Mouse (Mus musculus) liver, embryonic 16.5 days (tissue): ENCODE data around the gene Mrgprh. TPM values are rescaled to one million over a fixed set of nuclear protein-coding genes. Genes with fewer than 3 reads are reported as not detected.

Source experiments
- ATAC-seq: fragments of 200-750 bp; cut with Nextera tagmentation; 2 replicates; pipeline ENCODE4 v1.8.0; 2017; ENCODE audit warnings: low read depth, mild to moderate bottlenecking, moderate number of reproducible peaks, moderate library complexity
- H3K27ac ChIP-seq: fragments of 300-500 bp; sonication (generic); 2 replicates; pipeline ENCODE4 v1.5.1; 2014; ENCODE audit warnings: mild to moderate bottlenecking, low read length
- H3K27me3 ChIP-seq: fragments of 300-500 bp; sonication (generic); 2 replicates; pipeline ENCODE4 v1.6.1; 2014; ENCODE audit warnings: low read depth, low read length, mixed read lengths; ENCODE audit not compliant: control insufficient read depth, insufficient read depth
- H3K36me3 ChIP-seq: fragments of 300-500 bp; sonication (generic); 2 replicates; pipeline ENCODE4 v1.6.1; 2014; ENCODE audit warnings: mild to moderate bottlenecking; ENCODE audit not compliant: control insufficient read depth, insufficient read depth
- H3K4me1 ChIP-seq: fragments of 300-500 bp; sonication (generic); 2 replicates; pipeline ENCODE4 v1.6.1; 2014; ENCODE audit warnings: low read depth, low read length, mixed read lengths; ENCODE audit not compliant: control insufficient read depth
- H3K4me2 ChIP-seq: fragments of 300-500 bp; sonication (generic); 2 replicates; pipeline ENCODE4 v1.6.1; 2014; ENCODE audit warnings: low read depth, low read length, mixed read lengths
- H3K4me3 ChIP-seq: fragments of 300-500 bp; sonication (generic); 2 replicates; pipeline ENCODE4 v1.5.1; 2014; ENCODE audit warnings: low read depth, mild to moderate bottlenecking, low read length
- H3K9ac ChIP-seq: fragments of 300-500 bp; sonication (generic); 2 replicates; pipeline ENCODE4 v1.6.1; 2014; ENCODE audit warnings: low read depth, low read length
- H3K9me3 ChIP-seq: fragments of 300-500 bp; sonication (generic); replicated peaks from 2 replicates; pipeline ENCODE4 v1.6.1; 2016; ENCODE audit warnings: low read length; ENCODE audit not compliant: control insufficient read depth
- WGBS: fragments of 180-500 bp; shearing (Covaris S2); extraction: QIAGEN DNeasy Blood & Tissue Kit; methylation state at CpG from one replicate; pipeline ENCODE4 v1.1.7; 2014; ENCODE audit not compliant: insufficient replicate concordance; 5-methylcytosine and 5-hydroxymethylcytosine counted together
- microRNA-seq: library from miRNA; unstranded; fragments of <30 nt; microRNA quantifications from one replicate; pipeline ENCODE4, GENCODE M21; 2016
- polyA plus RNA-seq: library from polyadenylated mRNA; unstranded; fragments of >200 nt; fragmentation: Nextera tagmentation; extraction: Ambion mirVana; gene quantifications from 2 replicates; pipeline ENCODE4 v1.2.1, GENCODE M21; 2015

The Mrgprh gene
- polyA plus RNA-seq, 1 experiment from 2014 or later = not detected

GRCm38 (mm10) chr17:12921073-12921472 lies 45.2 kb downstream of the Mrgprh start:
- Histone ChIP-seq H3K9me3 (no peaks in the 10 kb centered on the region), H3K9ac (no peak overlapping the region), H3K4me2 (no peak overlapping the region), H3K27ac (no peak overlapping the region), H3K4me3 (no peak overlapping the region), H3K27me3 (no peaks in the 10 kb centered on the region), H3K4me1 (peaks cover 5% of the 10 kb centered on the region), H3K36me3 (peaks cover 62% of the 10 kb centered on the region)
- WGBS = 81% methylated on average over 1 of the region's 1 CpGs
- no peak for ATAC-seq

GRCm38 (mm10) chr17:12925001-12925400 lies 49.2 kb downstream of the Mrgprh start:
- Histone ChIP-seq H3K4me1 (no peaks in the 10 kb centered on the region; the same call in 1 of the 2 replicates), H3K4me3 (no peak overlapping the region), H3K9me3 (no peaks in the 10 kb centered on the region), H3K27me3 (no peaks in the 10 kb centered on the region), H3K4me2 (no peak overlapping the region), H3K27ac (peak overlapping the region; percentile 41; the same call in 1 of the 2 replicates), H3K36me3 (peaks cover 52% of the 10 kb centered on the region), H3K9ac (no peak overlapping the region)
- 66% methylated on average over 3 of the region's 3 CpGs for WGBS
- peak; percentile 85 for ATAC-seq

GRCm38 (mm10) chr17:12925703-12926180 lies 49.9 kb downstream of the Mrgprh start:
- no peaks in the 10 kb centered on the region for H3K9me3 ChIP-seq
- H3K4me2 ChIP-seq = no peak overlapping the region
- H3K27ac ChIP-seq = peak overlapping the region; percentile 53
- H3K36me3 ChIP-seq = peaks cover 45% of the 10 kb centered on the region
- H3K9ac ChIP-seq = no peak overlapping the region
- H3K27me3 ChIP-seq = no peaks in the 10 kb centered on the region
- H3K4me3 ChIP-seq = no peak overlapping the region
- ATAC-seq = no peak
- no peaks in the 10 kb centered on the region; the same call in none of the 2 replicates for H3K4me1 ChIP-seq
- WGBS = 82% methylated on average over 8 of the region's 8 CpGs

Small RNAs within 50 kb of the gene (microRNA-seq; reads per million reads assigned to microRNA genes)
- not detected for gene Gm24085

Other genes starting within 250 kb of the Mrgprh start
- gene Slc22a1, start 200.2 kb upstream of the Mrgprh start, polyA plus RNA-seq = not detected in 2 replicates
- gene Igf2r, start 106.4 kb upstream of the Mrgprh start, polyA plus RNA-seq = 15.3 and 17.7 TPM in 2 replicates
- gene Mas1, start 7.9 kb upstream of the Mrgprh start, polyA plus RNA-seq = 0.19 and 0.22 TPM in 2 replicates
- gene Pnldc1, start 34.2 kb downstream of the Mrgprh start, polyA plus RNA-seq = 0.21 and 0.35 TPM in 2 replicates
- gene Tcp1, start 39.7 kb downstream of the Mrgprh start, polyA plus RNA-seq = 172 and 197 TPM in 2 replicates
- gene Mrpl18, start 40.3 kb downstream of the Mrgprh start, polyA plus RNA-seq = 81.8 and 92.8 TPM in 2 replicates
- gene Acat3, start 64.6 kb downstream of the Mrgprh start, polyA plus RNA-seq = 15.1 and 16.5 TPM in 2 replicates
- 97.5 and 101 TPM in 2 replicates for gene Acat2, start 84.7 kb downstream of the Mrgprh start, polyA plus RNA-seq
- 42.0 and 42.4 TPM in 2 replicates for gene Wtap, start 118.1 kb downstream of the Mrgprh start, polyA plus RNA-seq
- gene Sod2, start 130.8 kb downstream of the Mrgprh start, polyA plus RNA-seq = 108 and 116 TPM in 2 replicates
- not detected in 2 replicates for gene Gpr31b, start 176.3 kb downstream of the Mrgprh start, polyA plus RNA-seq
- not detected in 2 replicates for gene Tcp10b, start 185.1 kb downstream of the Mrgprh start, polyA plus RNA-seq